Mouse (Mus musculus): ENCODE data around the gene Rhox4a2. TPM values are rescaled to one million over a fixed set of nuclear protein-coding genes. Genes with fewer than 3 reads are reported as not detected.
"Not testable (repeated sequence)": the region's sequence is repeated elsewhere in the genome, so short reads cannot be mapped to it uniquely, and the experiment has no call there.

Rhox4a2 gene
- polyA plus RNA-seq (2012; ENCODE audit: insufficient read depth, low replicate concordance): not detected in 2 replicates

GRCm38 (mm10) chrX:37390548-37390947, at the start of gene Rhox4a2:
TSS of gene Rhox4a2 (plus strand) at chrX:37390848.
- not testable (repeated sequence) for H3K36me3 ChIP-seq (replicated peaks; ENCODE audit: low read length); H3K4me1 ChIP-seq; H3K9me3 ChIP-seq; H3K27me3 ChIP-seq (replicated peaks); H3K4me3 ChIP-seq (replicated peaks)

- not testable (repeated sequence) for H3K9me3 ChIP-seq; H3K36me3 ChIP-seq (replicated peaks; ENCODE audit: low read length); H3K27me3 ChIP-seq (replicated peaks); H3K4me3 ChIP-seq (replicated peaks); H3K4me1 ChIP-seq
Measured at GRCm38 (mm10) chrX:37379728-37380127, 10.9 kb upstream of the Rhox4a2 start, which contains the start of gene Rhox3a2. TSS of gene Rhox3a2 (plus strand) at chrX:37380028.

GRCm38 (mm10) chrX:37411767-37412166, 21.1 kb downstream of the Rhox4a2 start, which contains the start of gene Rhox2b:
TSS of gene Rhox2b (plus strand) at chrX:37412067.
- not testable (repeated sequence) for H3K27me3 ChIP-seq (replicated peaks); H3K9me3 ChIP-seq; H3K36me3 ChIP-seq (replicated peaks; ENCODE audit: low read length); H3K4me3 ChIP-seq (replicated peaks); H3K4me1 ChIP-seq

- H3K4me3 ChIP-seq (replicated peaks); H3K4me1 ChIP-seq; H3K36me3 ChIP-seq (replicated peaks; ENCODE audit: low read length); H3K27me3 ChIP-seq (replicated peaks); H3K9me3 ChIP-seq: not testable (repeated sequence)
Measured at GRCm38 (mm10) chrX:37432194-37432593, 41.5 kb downstream of the Rhox4a2 start, which contains the start of gene Rhox4b. TSS of gene Rhox4b (plus strand) at chrX:37432494.

Other genes with a start within 250 kb of the Rhox4a2 start
- not detected in 2 replicates for gene Akap14, start 222.0 kb upstream of the Rhox4a2 start, polyA plus RNA-seq (2012; ENCODE audit: insufficient read depth, low replicate concordance)
- gene Ndufa1, start 199.7 kb upstream of the Rhox4a2 start, polyA plus RNA-seq (2012; ENCODE audit: insufficient read depth, low replicate concordance): 38.5 and 272 TPM in 2 replicates
- gene Rnf113a1, start 199.6 kb upstream of the Rhox4a2 start, polyA plus RNA-seq (2012; ENCODE audit: insufficient read depth, low replicate concordance): 3.0 TPM in 1 of 2 replicates, not detected in the other
- not detected in 2 replicates for gene Gm9, start 179.8 kb upstream of the Rhox4a2 start, polyA plus RNA-seq (2012; ENCODE audit: insufficient read depth, low replicate concordance)
- gene Rhox1, start 168.6 kb upstream of the Rhox4a2 start, polyA plus RNA-seq (2012; ENCODE audit: insufficient read depth, low replicate concordance): not detected in 2 replicates
- not detected in 2 replicates for gene Rhox2a, start 145.9 kb upstream of the Rhox4a2 start, polyA plus RNA-seq (2012; ENCODE audit: insufficient read depth, low replicate concordance)
- gene Rhox3a, start 140.9 kb upstream of the Rhox4a2 start, polyA plus RNA-seq (2012; ENCODE audit: insufficient read depth, low replicate concordance): not detected in 2 replicates
- gene Rhox4a, start 125.5 kb upstream of the Rhox4a2 start, polyA plus RNA-seq (2012; ENCODE audit: insufficient read depth, low replicate concordance): not detected in 2 replicates
- not detected in 2 replicates for gene Rhox3a2, start 10.8 kb upstream of the Rhox4a2 start, polyA plus RNA-seq (2012; ENCODE audit: insufficient read depth, low replicate concordance)
- not detected in 2 replicates for gene Rhox2b, start 21.2 kb downstream of the Rhox4a2 start, polyA plus RNA-seq (2012; ENCODE audit: insufficient read depth, low replicate concordance)
- not detected in 2 replicates for gene Rhox4b, start 41.6 kb downstream of the Rhox4a2 start, polyA plus RNA-seq (2012; ENCODE audit: insufficient read depth, low replicate concordance)
- gene Rhox2c, start 62.8 kb downstream of the Rhox4a2 start, polyA plus RNA-seq (2012; ENCODE audit: insufficient read depth, low replicate concordance): not detected in 2 replicates
- not detected in 2 replicates for gene Rhox3c, start 67.7 kb downstream of the Rhox4a2 start, polyA plus RNA-seq (2012; ENCODE audit: insufficient read depth, low replicate concordance)
- not detected in 2 replicates for gene Rhox4c, start 89.5 kb downstream of the Rhox4a2 start, polyA plus RNA-seq (2012; ENCODE audit: insufficient read depth, low replicate concordance)
- not detected in 2 replicates for gene Rhox2d, start 102.6 kb downstream of the Rhox4a2 start, polyA plus RNA-seq (2012; ENCODE audit: insufficient read depth, low replicate concordance)
- not detected in 2 replicates for gene Rhox4d, start 123.5 kb downstream of the Rhox4a2 start, polyA plus RNA-seq (2012; ENCODE audit: insufficient read depth, low replicate concordance)
- gene Rhox2e, start 139.6 kb downstream of the Rhox4a2 start, polyA plus RNA-seq (2012; ENCODE audit: insufficient read depth, low replicate concordance): not detected in 2 replicates
- gene Rhox3e, start 151.2 kb downstream of the Rhox4a2 start, polyA plus RNA-seq (2012; ENCODE audit: insufficient read depth, low replicate concordance): not detected in 2 replicates
- 0.09 TPM in 1 of 2 replicates, not detected in the other for gene Rhox4e, start 166.6 kb downstream of the Rhox4a2 start, polyA plus RNA-seq (2012; ENCODE audit: insufficient read depth, low replicate concordance)
- gene Rhox2f, start 180.6 kb downstream of the Rhox4a2 start, polyA plus RNA-seq (2012; ENCODE audit: insufficient read depth, low replicate concordance): not detected in 2 replicates
- gene Rhox3f, start 190.1 kb downstream of the Rhox4a2 start, polyA plus RNA-seq (2012; ENCODE audit: insufficient read depth, low replicate concordance): not detected in 2 replicates
- gene Rhox4f, start 216.9 kb downstream of the Rhox4a2 start, polyA plus RNA-seq (2012; ENCODE audit: insufficient read depth, low replicate concordance): not detected in 2 replicates
- gene Rhox3g, start 237.8 kb downstream of the Rhox4a2 start, polyA plus RNA-seq (2012; ENCODE audit: insufficient read depth, low replicate concordance): not detected in 2 replicates

Measured in megakaryocyte, embryonic 14.5 days (primary cell).